Mouse (Mus musculus): Measurements from ENCODE around the gene Plxdc1. TPM values are rescaled to one million over a fixed set of nuclear protein-coding genes. Genes with fewer than 3 reads are reported as not detected.

Plxdc1 gene
- total RNA-seq (2021), result 1 to 10 TPM; 5.9 to 8.3 TPM

- DNase-seq (ENCODE audit: extremely low spot score in 1 of 2, low spot score in 2 of 2), result peak in 1 of 2 experiments; percentile 58
- intact Hi-C loops (cut with DNase I), result loop anchor here (5.0 kb wide), 2 partner anchors 49 to 189 kb away; partner anchors contain the start of gene Lasp1
Measured at GRCm38 (mm10) chr11:97985727-97986677, at the start of gene Plxdc1. Gene Plxdc1 (minus strand): TSS chr11:97986444.

DNA sequence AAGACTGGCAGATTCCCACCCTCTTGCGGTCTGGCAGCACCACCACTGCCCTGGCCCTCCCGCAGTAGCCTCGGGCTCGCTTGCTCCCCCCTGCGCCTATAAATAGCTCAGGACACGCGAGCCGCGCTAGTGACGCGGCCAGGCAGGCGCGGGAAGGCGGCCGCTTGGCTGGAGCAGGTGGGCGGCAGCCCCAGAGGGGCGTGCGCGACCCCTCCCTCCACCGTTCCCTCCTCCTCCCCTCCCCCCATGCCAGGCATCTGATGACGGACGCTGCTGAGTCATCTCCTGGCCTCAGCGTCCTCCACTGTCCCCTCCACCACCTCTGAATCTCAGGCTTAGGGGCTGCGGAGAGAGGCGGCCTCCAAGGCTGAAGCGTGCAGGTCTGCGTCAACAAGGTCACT lies 49.7 kb upstream of the Plxdc1 start:
- peak in 1 of 2 experiments; percentile 80 for DNase-seq (ENCODE audit: extremely low spot score in 1 of 2, low spot score in 2 of 2)
- intact Hi-C loops (cut with DNase I), result loop anchor here (10.0 kb wide), 1 partner anchor 169 kb away; the partner anchor contains the start of gene Cdk12

GRCm38 (mm10) chr11:98034840-98035239 lies 48.6 kb upstream of the Plxdc1 start:
- peak in 1 of 2 experiments; percentile 62 for DNase-seq (ENCODE audit: extremely low spot score in 1 of 2, low spot score in 2 of 2)

GRCm38 (mm10) chr11:98034061-98034460 lies 47.8 kb upstream of the Plxdc1 start:
- intact Hi-C loops (cut with DNase I), result loop anchor here (10.0 kb wide), 1 partner anchor 171 kb away; the partner anchor contains the start of gene Cdk12
- no peak for DNase-seq (ENCODE audit: extremely low spot score in 1 of 2, low spot score in 2 of 2)

More at GRCm38 (mm10) chr11:98034840-98035239, 48.6 kb upstream of the Plxdc1 start:
- intact Hi-C loops (cut with DNase I), result loop anchor here (10.0 kb wide), 1 partner anchor 170 kb away; the partner anchor contains the start of gene Cdk12

DNA sequence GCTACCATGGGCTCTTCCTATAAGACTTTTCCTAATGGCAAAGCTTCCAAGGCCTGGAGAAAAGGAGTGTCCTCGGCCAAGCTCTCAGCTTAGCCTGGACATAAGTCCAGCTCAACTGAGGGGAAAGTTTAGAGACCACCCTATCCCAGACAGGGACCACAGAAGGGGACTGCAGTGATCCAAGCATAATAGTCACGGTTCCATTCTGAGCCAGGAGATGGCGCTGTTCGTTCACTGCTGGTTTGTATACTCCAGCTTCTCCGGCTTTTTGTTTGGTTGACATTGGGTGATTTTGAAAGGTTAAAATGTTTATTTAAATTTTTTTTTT lies 45.2 kb upstream of the Plxdc1 start:
- intact Hi-C loops (cut with DNase I), result loop anchor here (2.0 to 10.0 kb wide), 2 partner anchors 43 to 173 kb away; partner anchors contain the start of gene Cdk12
- DNase-seq (ENCODE audit: extremely low spot score in 1 of 2, low spot score in 2 of 2), result peak; percentile 76 to 81

GRCm38 (mm10) chr11:98030701-98031442 lies 44.6 kb upstream of the Plxdc1 start:
- intact Hi-C loops (cut with DNase I), result loop anchor here (2.0 to 10.0 kb wide), 2 partner anchors 44 to 174 kb away; partner anchors contain the start of gene Cdk12
- no peak for DNase-seq (ENCODE audit: extremely low spot score in 1 of 2, low spot score in 2 of 2)

- intact Hi-C loops (cut with DNase I), result no loop called here
- no peak for DNase-seq (ENCODE audit: extremely low spot score in 1 of 2, low spot score in 2 of 2)
Measured at GRCm38 (mm10) chr11:98027785-98028184, 41.5 kb upstream of the Plxdc1 start.

DNA sequence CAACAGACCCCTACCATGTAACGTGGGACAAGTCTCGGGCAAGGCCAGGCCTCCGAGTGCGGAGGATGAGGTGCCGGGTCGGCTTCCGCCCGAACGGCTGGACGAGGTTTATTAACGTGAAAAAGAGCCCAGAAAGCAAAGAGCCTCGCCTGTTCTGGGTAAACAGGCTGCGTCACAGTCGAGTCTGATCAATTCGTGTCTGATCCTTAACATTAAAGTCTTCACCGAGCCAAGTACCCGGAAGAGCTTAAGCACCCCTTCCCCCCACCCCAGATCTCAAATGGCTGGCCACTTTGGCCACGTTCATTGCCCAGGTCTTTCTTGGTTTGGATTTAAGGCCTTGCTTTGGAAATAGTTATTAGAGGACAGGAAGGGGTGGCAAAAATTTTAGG lies 41.0 kb upstream of the Plxdc1 start:
- intact Hi-C loops (cut with DNase I), result no loop called here
- no peak for DNase-seq (ENCODE audit: extremely low spot score in 1 of 2, low spot score in 2 of 2)

DNA sequence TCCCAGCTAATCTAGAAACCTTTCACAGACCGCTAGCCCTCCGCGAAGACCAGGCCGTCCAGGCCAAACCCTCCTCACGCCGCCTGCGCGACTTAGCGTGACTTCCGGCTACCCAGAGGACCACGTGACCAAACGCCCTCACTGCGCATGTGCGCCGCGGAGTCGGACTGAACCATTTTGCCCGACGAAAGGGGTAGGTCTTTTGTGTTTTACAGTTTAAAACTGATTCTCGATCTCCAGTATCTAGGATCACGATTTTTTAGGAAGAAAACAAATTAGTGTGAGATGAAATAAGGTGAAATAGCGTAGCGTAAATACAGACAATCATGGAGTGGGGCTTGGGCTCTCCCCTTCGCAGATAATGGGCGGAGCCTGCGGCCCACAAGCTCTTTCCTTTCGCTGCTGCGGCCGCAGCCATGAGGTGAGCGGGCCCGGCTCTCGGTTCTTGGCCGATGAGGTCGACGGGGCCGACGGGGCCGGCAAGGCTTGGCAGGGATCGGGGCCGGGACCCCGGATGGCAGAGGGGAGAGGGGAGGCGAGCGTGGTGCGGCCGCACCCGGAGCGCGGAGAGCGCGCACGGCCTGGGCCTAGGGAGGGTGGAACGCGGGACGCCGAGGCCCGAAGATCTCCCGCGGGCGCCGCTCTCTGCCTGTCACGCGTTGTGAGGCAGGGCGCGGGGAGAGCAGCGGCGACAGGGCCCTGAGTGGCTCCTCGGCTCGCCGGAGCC lies 40.5 kb upstream of the Plxdc1 start, which contains the start of gene Rpl19:
Gene Rpl19 (plus strand): TSS at position 141 of the 727 bp plus-strand sequence.
- intact Hi-C loops (cut with DNase I), result no loop called here
- peak; percentile 92 to 95 for DNase-seq (ENCODE audit: extremely low spot score in 1 of 2, low spot score in 2 of 2)

GRCm38 (mm10) chr11:98026248-98026569 lies 40.0 kb upstream of the Plxdc1 start:
- DNase-seq (ENCODE audit: extremely low spot score in 1 of 2, low spot score in 2 of 2), result no peak
- intact Hi-C loops (cut with DNase I), result no loop called here

GRCm38 (mm10) chr11:98024516-98024915 lies 38.3 kb upstream of the Plxdc1 start:
- DNase-seq (ENCODE audit: extremely low spot score in 1 of 2, low spot score in 2 of 2), result no peak
- intact Hi-C loops (cut with DNase I), result no loop called here

DNA sequence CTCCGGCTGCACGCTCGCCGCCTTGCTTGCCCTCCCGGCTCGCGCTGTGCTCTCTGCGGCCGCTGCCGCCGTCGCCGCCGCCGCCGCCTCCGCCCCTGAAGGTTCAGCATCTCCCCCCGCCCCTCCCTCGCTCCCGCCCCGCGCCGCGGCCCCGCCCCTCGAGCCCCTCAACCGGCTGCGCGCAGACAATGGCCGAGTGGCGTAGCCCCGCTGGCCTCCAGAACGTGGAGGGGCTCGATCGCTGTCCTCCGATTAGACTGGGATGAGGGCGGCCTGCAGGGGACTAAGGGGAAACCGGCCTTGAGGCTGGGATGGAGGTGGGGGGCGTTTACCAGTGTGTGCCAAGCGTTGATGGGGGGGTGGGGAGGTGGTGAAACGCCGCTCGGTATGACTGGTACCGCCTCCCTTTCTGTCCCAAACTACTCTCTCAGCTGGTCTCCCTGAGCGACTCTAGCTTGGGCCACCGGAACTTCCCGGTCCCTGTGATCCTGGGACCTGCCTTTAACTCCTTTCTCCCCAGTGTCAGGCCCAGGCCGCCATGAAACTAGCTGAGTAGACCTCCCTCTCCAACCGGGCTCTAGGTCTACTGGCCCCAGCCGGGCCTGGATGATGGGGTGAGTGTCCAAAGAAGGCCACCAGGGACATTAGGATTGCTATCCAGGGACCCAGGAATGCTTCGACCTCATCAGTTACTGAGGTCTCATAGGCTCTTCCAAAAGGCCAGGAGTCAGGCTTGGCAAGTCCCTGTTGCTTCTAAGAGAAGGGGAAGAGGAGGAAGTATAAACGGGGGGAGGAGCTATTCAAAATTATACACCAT lies 36.5 kb upstream of the Plxdc1 start, which contains the start of gene Cacnb1:
Gene Cacnb1 (minus strand): TSS at position 480 of the 817 bp plus-strand sequence.
- peak in 1 of 2 experiments; percentile 85 for DNase-seq (ENCODE audit: extremely low spot score in 1 of 2, low spot score in 2 of 2)
- intact Hi-C loops (cut with DNase I), result no loop called here

DNA sequence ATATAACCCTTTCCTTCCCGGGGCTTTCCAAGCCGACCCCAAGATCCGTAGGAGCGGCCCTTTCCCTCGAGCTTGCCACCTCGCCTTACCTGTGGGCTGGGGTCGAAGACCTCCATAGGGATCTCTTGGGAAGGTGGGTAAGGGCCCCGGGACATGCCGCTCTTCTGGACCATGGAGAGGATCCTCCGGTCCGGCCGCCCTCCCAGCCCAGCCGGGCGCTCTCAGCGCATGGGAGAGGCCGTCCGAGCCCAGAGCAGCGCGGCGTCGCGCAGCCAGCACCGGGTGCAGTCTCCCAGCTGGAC lies 36.0 kb upstream of the Plxdc1 start:
- DNase-seq (ENCODE audit: extremely low spot score in 1 of 2, low spot score in 2 of 2), result no peak
- intact Hi-C loops (cut with DNase I), result no loop called here

GRCm38 (mm10) chr11:98021565-98022252 lies 35.5 kb upstream of the Plxdc1 start:
- peak in 1 of 2 experiments; percentile 78 for DNase-seq (ENCODE audit: extremely low spot score in 1 of 2, low spot score in 2 of 2)
- intact Hi-C loops (cut with DNase I), result no loop called here

DNA sequence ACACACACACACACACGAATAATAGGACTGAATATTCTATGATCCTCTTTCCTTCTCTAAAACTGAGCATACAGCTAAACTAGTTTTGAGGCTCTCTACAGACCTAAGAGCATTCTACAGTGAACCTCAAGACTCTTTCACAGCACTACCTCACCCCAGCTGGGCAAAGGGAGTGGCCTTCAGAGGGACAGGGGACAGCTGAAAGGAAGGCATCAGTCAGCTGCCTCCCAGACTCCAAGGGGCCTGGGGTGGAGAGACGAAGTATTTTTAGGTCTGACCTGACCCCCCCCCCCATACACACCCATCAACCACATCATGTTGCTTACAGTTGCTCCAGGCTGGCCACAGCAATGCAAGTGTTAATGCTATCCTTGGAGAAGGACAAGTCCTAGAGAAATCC lies 34.9 kb upstream of the Plxdc1 start:
- intact Hi-C loops (cut with DNase I), result no loop called here
- DNase-seq (ENCODE audit: extremely low spot score in 1 of 2, low spot score in 2 of 2), result no peak

GRCm38 (mm10) chr11:98020710-98021109 lies 34.5 kb upstream of the Plxdc1 start:
- no peak for DNase-seq (ENCODE audit: extremely low spot score in 1 of 2, low spot score in 2 of 2)
- intact Hi-C loops (cut with DNase I), result no loop called here

GRCm38 (mm10) chr11:98019883-98020610 lies 33.8 kb upstream of the Plxdc1 start:
- DNase-seq (ENCODE audit: extremely low spot score in 1 of 2, low spot score in 2 of 2), result no peak
- intact Hi-C loops (cut with DNase I), result no loop called here

All from left cerebral cortex, postnatal 10 days (tissue).